Mouse (Mus musculus) liver, postnatal 0 days (tissue): ENCODE measurements around the gene Pklr.

Source experiments
- CTCF ChIP-seq: sonication (generic); IDR thresholded peaks from 2 replicates; pipeline ENCODE4 v1.5.1; 2016; ENCODE audit warnings: antibody characterized with exemption, low read depth
- EP300 ChIP-seq: IDR thresholded peaks from 2 replicates; pipeline ENCODE4 v1.6.1; 2016; ENCODE audit warnings: antibody characterized with exemption, low read depth, mild to moderate bottlenecking

GRCm38 (mm10) chr3:89124241-89124640, 11.7 kb upstream of the Pklr start:
- no peak for TF ChIP-seq CTCF
- no peak for TF ChIP-seq EP300
